Mouse (Mus musculus) heart, embryonic 11.5 days (tissue): ENCODE results near the gene Amz1. TPM values are rescaled to one million over a fixed set of nuclear protein-coding genes. Genes with fewer than 3 reads are reported as not detected.

Experiments
- ATAC-seq: fragments of 200-750 bp; cut with Nextera tagmentation; replicated peaks from 2 replicates; pipeline ENCODE4 v1.8.0; 2017; ENCODE audit warnings: moderate library complexity; ENCODE audit not compliant: insufficient number of reproducible peaks, low FRiP score, low TSS enrichment
- H3K27ac ChIP-seq: fragments of 300-500 bp; sonication (generic); 2 replicates; pipeline ENCODE4 v1.5.1; 2014; ENCODE audit warnings: mild to moderate bottlenecking, low read depth, low read length
- H3K27me3 ChIP-seq: fragments of 300-500 bp; sonication (generic); 2 replicates; pipeline ENCODE4 v1.6.1; 2014; ENCODE audit warnings: mild to moderate bottlenecking, low read length, mixed read lengths; ENCODE audit not compliant: control insufficient read depth, insufficient read depth
- H3K36me3 ChIP-seq: fragments of 300-500 bp; sonication (generic); 2 replicates; pipeline ENCODE4 v1.6.1; 2014; ENCODE audit warnings: mild to moderate bottlenecking, low read length, moderate library complexity, mixed read lengths; ENCODE audit not compliant: control insufficient read depth, insufficient read depth
- H3K4me1 ChIP-seq: fragments of 300-500 bp; sonication (generic); 2 replicates; pipeline ENCODE4 v1.6.1; 2014; ENCODE audit warnings: low read length; ENCODE audit not compliant: control insufficient read depth, insufficient read depth
- H3K4me2 ChIP-seq: fragments of 300-500 bp; sonication (generic); 2 replicates; pipeline ENCODE4 v1.6.1; 2014; ENCODE audit warnings: mild to moderate bottlenecking, moderate library complexity
- H3K4me3 ChIP-seq: fragments of 300-500 bp; sonication (generic); 2 replicates; pipeline ENCODE4 v1.5.1; 2014; ENCODE audit warnings: low read depth, low read length
- H3K9ac ChIP-seq: fragments of 300-500 bp; sonication (generic); 2 replicates; pipeline ENCODE4 v1.6.1; 2014; ENCODE audit warnings: mild to moderate bottlenecking, low read depth, low read length, moderate library complexity
- H3K9me3 ChIP-seq: fragments of 300-500 bp; sonication (generic); replicated peaks from 2 replicates; pipeline ENCODE4 v1.6.1; 2016; ENCODE audit warnings: low read length; ENCODE audit not compliant: control insufficient read depth
- WGBS: fragments of 180-500 bp; shearing (Covaris S2); extraction: QIAGEN DNeasy Blood & Tissue Kit; methylation state at CpG from one replicate; pipeline ENCODE4 v1.1.7; 2014; ENCODE audit not compliant: insufficient replicate concordance; 5-methylcytosine and 5-hydroxymethylcytosine counted together
- polyA plus RNA-seq: library from polyadenylated mRNA; unstranded; fragments of >200 nt; fragmentation: Nextera tagmentation; extraction: Ambion mirVana; gene quantifications from 2 replicates; pipeline ENCODE4 v1.2.1, GENCODE M21; 2014

The Amz1 gene
- polyA plus RNA-seq, 1 experiment from 2014 or later = 0.69 TPM

GRCm38 (mm10) chr5:140732195-140732594 lies 8.3 kb downstream of the Amz1 start:
- 53% methylated on average over 4 of the region's 4 CpGs for WGBS
- no peak for ATAC-seq
- Histone ChIP-seq H3K27ac (no peak overlapping the region), H3K9ac (no peak overlapping the region), H3K27me3 (peaks cover 22% of the 10 kb centered on the region), H3K4me1 (peaks cover 8% of the 10 kb centered on the region; the same call in 1 of the 2 replicates), H3K36me3 (no peaks in the 10 kb centered on the region), H3K4me2 (no peak overlapping the region), H3K4me3 (no peak overlapping the region), H3K9me3 (no peaks in the 10 kb centered on the region)

- no peaks in the 10 kb centered on the region for H3K9me3 ChIP-seq
- ATAC-seq = no peak
- H3K4me3 ChIP-seq = no peak overlapping the region
- H3K36me3 ChIP-seq = no peaks in the 10 kb centered on the region
- H3K27me3 ChIP-seq = peaks cover 25% of the 10 kb centered on the region
- no peak overlapping the region for H3K4me2 ChIP-seq
- no peak overlapping the region for H3K9ac ChIP-seq
- 61% methylated on average over 3 of the region's 3 CpGs for WGBS
- peaks cover 8% of the 10 kb centered on the region; the same call in 1 of the 2 replicates for H3K4me1 ChIP-seq
- H3K27ac ChIP-seq = no peak overlapping the region
Observed at GRCm38 (mm10) chr5:140733336-140733735, 9.4 kb downstream of the Amz1 start.

- Histone ChIP-seq H3K27ac (no peak overlapping the region), H3K27me3 (peaks cover 28% of the 10 kb centered on the region), H3K9me3 (no peaks in the 10 kb centered on the region), H3K4me2 (peak overlapping the region; percentile 70), H3K36me3 (no peaks in the 10 kb centered on the region), H3K4me1 (peaks cover 8% of the 10 kb centered on the region; the same call in 1 of the 2 replicates), H3K4me3 (peak overlapping the region; percentile 38), H3K9ac (no peak overlapping the region)
- 2% methylated on average over 22 of the region's 22 CpGs for WGBS
- ATAC-seq = 0 out of 2 replicates have a peak, but pooled peaks have one; percentile 39
Observed at GRCm38 (mm10) chr5:140735297-140735696, 11.4 kb downstream of the Amz1 start.

- H3K27me3 ChIP-seq = peaks cover 28% of the 10 kb centered on the region
- WGBS = 17% methylated on average over 11 of the region's 13 CpGs
- no peak overlapping the region for H3K9ac ChIP-seq
- no peaks in the 10 kb centered on the region for H3K9me3 ChIP-seq
- no peak overlapping the region for H3K4me2 ChIP-seq
- H3K36me3 ChIP-seq = no peaks in the 10 kb centered on the region
- no peak overlapping the region for H3K27ac ChIP-seq
- H3K4me3 ChIP-seq = peak overlapping the region; percentile 38; the same call in 1 of the 2 replicates
- ATAC-seq = no peak
- peaks cover 8% of the 10 kb centered on the region; the same call in 1 of the 2 replicates for H3K4me1 ChIP-seq
Observed at GRCm38 (mm10) chr5:140736166-140736565, 12.2 kb downstream of the Amz1 start.

GRCm38 (mm10) chr5:140739813-140740212 lies 15.9 kb downstream of the Amz1 start:
- no peak overlapping the region for H3K4me2 ChIP-seq
- 74% methylated on average over 12 of the region's 12 CpGs for WGBS
- H3K9ac ChIP-seq = no peak overlapping the region
- no peak for ATAC-seq
- no peak overlapping the region for H3K27ac ChIP-seq
- peaks cover 29% of the 10 kb centered on the region for H3K27me3 ChIP-seq
- peaks cover 8% of the 10 kb centered on the region; the same call in 1 of the 2 replicates for H3K4me1 ChIP-seq
- no peak overlapping the region for H3K4me3 ChIP-seq
- H3K36me3 ChIP-seq = no peaks in the 10 kb centered on the region
- H3K9me3 ChIP-seq = no peaks in the 10 kb centered on the region

- Histone ChIP-seq H3K4me3 (no peak overlapping the region), H3K36me3 (no peaks in the 10 kb centered on the region), H3K9ac (no peak overlapping the region), H3K27ac (no peak overlapping the region), H3K4me1 (peaks cover under 1% of the 10 kb centered on the region; the same call in 1 of the 2 replicates), H3K27me3 (peaks cover 20% of the 10 kb centered on the region), H3K9me3 (no peaks in the 10 kb centered on the region), H3K4me2 (no peak overlapping the region)
- 70% methylated on average over 11 of the region's 11 CpGs for WGBS
- ATAC-seq = 0 out of 2 replicates have a peak, but pooled peaks have one; percentile 16
Observed at GRCm38 (mm10) chr5:140741040-140741439, 17.1 kb downstream of the Amz1 start.

GRCm38 (mm10) chr5:140741877-140742276 lies 17.9 kb downstream of the Amz1 start:
- no peaks in the 10 kb centered on the region for H3K9me3 ChIP-seq
- no peak for ATAC-seq

GRCm38 (mm10) chr5:140743706-140744131 lies 19.8 kb downstream of the Amz1 start:
- Histone ChIP-seq H3K27ac (no peak overlapping the region), H3K27me3 (0 out of 2 replicates have a peak, but pooled peaks cover 6% of the 10 kb centered on the region), H3K4me1 (no peaks in the 10 kb centered on the region), H3K4me2 (no peak overlapping the region), H3K36me3 (no peaks in the 10 kb centered on the region), H3K9me3 (no peaks in the 10 kb centered on the region), H3K9ac (no peak overlapping the region), H3K4me3 (no peak overlapping the region)
- 31% methylated on average over 12 of the region's 12 CpGs for WGBS
- ATAC-seq = no peak

More at GRCm38 (mm10) chr5:140741877-140742276, 17.9 kb downstream of the Amz1 start:
- peaks cover 12% of the 10 kb centered on the region for H3K27me3 ChIP-seq
- no peak overlapping the region for H3K27ac ChIP-seq
- no peak overlapping the region for H3K4me3 ChIP-seq
- H3K36me3 ChIP-seq = no peaks in the 10 kb centered on the region
- no peak overlapping the region for H3K4me2 ChIP-seq
- H3K4me1 ChIP-seq = no peaks in the 10 kb centered on the region
- H3K9ac ChIP-seq = no peak overlapping the region

GRCm38 (mm10) chr5:140748425-140748824 lies 24.5 kb downstream of the Amz1 start:
- Histone ChIP-seq H3K27me3 (0 out of 2 replicates have a peak, but pooled peaks cover 2% of the 10 kb centered on the region), H3K4me2 (no peak overlapping the region), H3K9ac (0 out of 2 replicates have a peak overlapping the region, but pooled peaks have one; percentile 4), H3K27ac (no peak overlapping the region), H3K9me3 (no peaks in the 10 kb centered on the region), H3K36me3 (no peaks in the 10 kb centered on the region), H3K4me3 (no peak overlapping the region), H3K4me1 (0 out of 2 replicates have a peak, but pooled peaks cover 3% of the 10 kb centered on the region)
- 81% methylated on average over 10 of the region's 10 CpGs for WGBS
- no peak for ATAC-seq
